Mouse (Mus musculus) erythroid progenitor cell, adult 5-6 weeks (primary cell): ENCODE results near the gene Myf5. TPM values are rescaled to one million over a fixed set of nuclear protein-coding genes. Genes with fewer than 3 reads are reported as not detected.

Experiments used
- ATAC-seq: replicated peaks from 2 replicates; pipeline ENCODE4 v1.8.0; 2016; ENCODE audit warnings: moderate number of reproducible peaks, mild to moderate bottlenecking, moderate TSS enrichment, inconsistent platforms; ENCODE audit not compliant: poor library complexity, low FRiP score, severe bottlenecking
- total RNA-seq, 2 experiments: library from RNA; stranded (forward) in 1 of 2; stranded (reverse) in 1 of 2; fragments of 150-400 nt in 1 of 2; fragments of 186-747, 209-891 nt in 1 of 2; gene quantifications; 2 replicates each; pipeline versions ENCODE4 v1.2.3 to v1.2.4; 2015 to 2017; ENCODE audit warnings: low replicate concordance in 2 of 2

The Myf5 gene
- total RNA-seq (2015; ENCODE audit: low replicate concordance) (not detected in 2 replicates), total RNA-seq (2017; ENCODE audit: low replicate concordance) (not detected in 2 replicates)

- ATAC-seq, result no peak
These were observed at the start of gene Myf5 for GRCm38 (mm10) chr10:107485870-107486269. TSS of gene Myf5 (minus strand) at chr10:107486134.

GRCm38 (mm10) chr10:107528758-107529157 lies 42.8 kb upstream of the Myf5 start:
- ATAC-seq, result no peak

- ATAC-seq, result no peak
These were observed 33.3 kb upstream of the Myf5 start for GRCm38 (mm10) chr10:107519216-107519615.

- ATAC-seq, result no peak
These were observed 30.7 kb upstream of the Myf5 start for GRCm38 (mm10) chr10:107516641-107517040.

GRCm38 (mm10) chr10:107514735-107515134 lies 28.8 kb upstream of the Myf5 start:
- no peak for ATAC-seq

- ATAC-seq, result no peak
These were observed 20.5 kb upstream of the Myf5 start for GRCm38 (mm10) chr10:107506397-107506796.

GRCm38 (mm10) chr10:107503430-107503829 lies 17.5 kb upstream of the Myf5 start:
- no peak for ATAC-seq

GRCm38 (mm10) chr10:107502193-107502592 lies 16.3 kb upstream of the Myf5 start:
- ATAC-seq, result no peak

GRCm38 (mm10) chr10:107499656-107500055 lies 13.7 kb upstream of the Myf5 start:
- ATAC-seq, result no peak

- ATAC-seq, result no peak
These were observed 10.5 kb upstream of the Myf5 start for GRCm38 (mm10) chr10:107496402-107496801.

GRCm38 (mm10) chr10:107494568-107494967 lies 8.6 kb upstream of the Myf5 start, which contains the start of gene Myf6:
TSS of gene Myf6 (minus strand) at chr10:107494737.
- no peak for ATAC-seq

- ATAC-seq, result no peak
These were observed 7.9 kb upstream of the Myf5 start for GRCm38 (mm10) chr10:107493580-107494474.

- ATAC-seq, result no peak
These were observed 7.1 kb upstream of the Myf5 start for GRCm38 (mm10) chr10:107492867-107493579.

- ATAC-seq, result no peak
These were observed 2.9 kb upstream of the Myf5 start for GRCm38 (mm10) chr10:107488654-107489315.

- ATAC-seq, result no peak
These were observed 836 bp upstream of the Myf5 start for GRCm38 (mm10) chr10:107486770-107487169.

GRCm38 (mm10) chr10:107484050-107484449 lies 1.9 kb downstream of the Myf5 start:
- ATAC-seq, result no peak

- no peak for ATAC-seq
These were observed 12.4 kb downstream of the Myf5 start for GRCm38 (mm10) chr10:107473497-107473896.

- ATAC-seq, result no peak
These were observed 14.2 kb downstream of the Myf5 start for GRCm38 (mm10) chr10:107471712-107472111.

GRCm38 (mm10) chr10:107467819-107468218 lies 18.1 kb downstream of the Myf5 start:
- ATAC-seq, result no peak
